Mouse (Mus musculus) heart, postnatal 36 days (tissue): ENCODE measurements around the gene Tecpr1. TPM values are rescaled to one million over a fixed set of nuclear protein-coding genes. Genes with fewer than 3 reads are reported as not detected.

ENCODE experiments used
- DNase-seq, 2 experiments: peaks; one replicate each; pipeline ENCODE4 v3.0.0; 2021 to 2022
- intact Hi-C: fragments of 180-260 bp; cut with DNase I; formaldehyde crosslinking; loops from one replicate; pipeline ENCODE4 v1.15.1; 2025
- total RNA-seq, 2 experiments: library from RNA; stranded (reverse); gene quantifications; 2 replicates each; pipeline ENCODE4 v1.2.3; 2021

Gene Tecpr1
- total RNA-seq, 2 experiments from 2014 or later = 27.0 to 31.8 TPM

GRCm38 (mm10) chr5:144254122-144254810 is 30.9 kb upstream of the Tecpr1 start:
- peak; percentile 68 to 72 for DNase-seq
- intact Hi-C loops = loop anchor here (10.0 kb wide), 1 partner anchor 1971 kb away; the partner anchor contains the start of gene Rnf6

DNA sequence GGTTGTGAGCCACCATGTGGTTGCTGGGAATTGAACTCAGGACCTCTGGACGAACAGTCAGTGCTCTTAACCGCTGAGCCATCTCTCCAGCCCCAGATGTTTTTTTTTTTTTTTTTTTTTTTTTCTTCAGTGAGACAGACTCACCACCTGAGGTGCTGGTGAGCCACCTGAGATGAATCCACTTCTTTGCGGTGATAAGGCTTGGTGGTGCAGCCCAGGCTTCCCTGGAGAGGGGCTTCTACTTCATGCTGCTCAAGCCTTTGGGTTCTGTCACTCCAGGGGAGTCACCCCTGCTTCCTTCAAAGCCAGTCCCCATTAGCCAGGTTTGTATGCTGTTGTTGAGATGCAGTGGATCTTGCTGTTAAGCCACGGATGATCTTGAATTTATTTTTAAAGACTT is 29.8 kb upstream of the Tecpr1 start:
- DNase-seq = no peak
- intact Hi-C loops = loop anchor here (2.0 to 10.0 kb wide), 2 partner anchors 30 to 1972 kb away; partner anchors contain the start of genes Rnf6 and Tecpr1

DNA sequence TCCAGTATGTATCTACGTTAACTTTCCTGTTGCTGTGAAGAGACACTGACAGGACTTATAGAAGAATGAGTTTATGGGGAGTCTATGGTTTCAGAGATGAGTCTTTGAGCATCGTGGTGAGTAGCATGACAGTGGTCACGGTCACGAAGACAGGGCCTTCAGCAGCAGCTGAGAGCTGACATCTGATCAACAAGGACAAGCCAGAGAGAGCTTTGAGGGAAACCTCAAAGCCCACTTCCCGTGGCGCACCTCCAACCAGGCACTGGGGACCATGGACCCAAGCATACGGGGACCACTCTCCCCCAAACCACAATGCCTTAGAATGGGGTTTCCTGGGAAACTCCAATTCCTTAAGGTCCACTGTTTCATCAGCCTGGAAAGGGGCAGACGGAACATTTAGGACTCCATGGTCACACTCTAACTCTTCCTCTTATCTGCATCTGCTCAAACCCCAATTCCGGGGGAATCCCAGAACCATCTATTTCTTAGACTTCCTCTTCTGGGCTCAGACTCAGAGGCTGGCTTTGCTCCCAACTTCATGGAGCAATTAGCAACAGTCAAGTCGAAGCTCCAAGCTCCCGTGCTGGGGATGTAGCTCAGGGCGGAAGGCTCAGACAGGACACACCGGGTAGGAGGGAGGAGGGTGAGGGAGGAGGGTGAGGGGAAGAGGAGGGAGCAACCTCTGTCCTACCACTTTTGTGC is 28.6 kb upstream of the Tecpr1 start:
- intact Hi-C loops = loop anchor here (2.0 to 10.0 kb wide), 2 partner anchors 29 to 1973 kb away; partner anchors contain the start of genes Rnf6 and Tecpr1
- peak in 1 of 2 experiments; percentile 23 for DNase-seq

DNA sequence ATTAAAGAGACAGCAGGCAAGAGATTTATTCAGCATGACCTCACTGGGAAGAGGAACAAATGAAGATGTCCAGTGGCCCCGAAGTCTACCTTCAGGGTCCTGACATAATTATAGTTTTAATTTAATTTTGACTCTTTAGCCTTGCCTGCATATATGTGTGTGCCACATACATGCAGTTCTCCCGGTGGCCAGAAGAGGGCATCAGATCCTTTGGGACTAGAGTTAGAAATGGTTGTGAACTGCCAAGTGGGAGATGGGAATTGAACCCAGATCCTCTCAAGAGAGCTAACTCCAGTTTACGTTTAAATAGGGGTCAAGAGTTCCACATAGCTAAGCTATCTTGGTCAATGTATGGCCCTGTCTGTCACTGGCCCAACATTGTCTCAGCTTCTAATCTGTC is 26.5 kb upstream of the Tecpr1 start:
- no peak for DNase-seq
- intact Hi-C loops = loop anchor here (10.0 kb wide), 1 partner anchor 1975 kb away; the partner anchor contains the start of gene Rnf6

GRCm38 (mm10) chr5:144247906-144248585 is 24.6 kb upstream of the Tecpr1 start:
- intact Hi-C loops = no loop called here
- peak; percentile 39 to 41 for DNase-seq

- intact Hi-C loops = no loop called here
- no peak for DNase-seq
Measured at GRCm38 (mm10) chr5:144247307-144247706, 23.9 kb upstream of the Tecpr1 start.

GRCm38 (mm10) chr5:144246669-144247068 is 23.3 kb upstream of the Tecpr1 start:
- DNase-seq = no peak
- intact Hi-C loops = no loop called here

DNA sequence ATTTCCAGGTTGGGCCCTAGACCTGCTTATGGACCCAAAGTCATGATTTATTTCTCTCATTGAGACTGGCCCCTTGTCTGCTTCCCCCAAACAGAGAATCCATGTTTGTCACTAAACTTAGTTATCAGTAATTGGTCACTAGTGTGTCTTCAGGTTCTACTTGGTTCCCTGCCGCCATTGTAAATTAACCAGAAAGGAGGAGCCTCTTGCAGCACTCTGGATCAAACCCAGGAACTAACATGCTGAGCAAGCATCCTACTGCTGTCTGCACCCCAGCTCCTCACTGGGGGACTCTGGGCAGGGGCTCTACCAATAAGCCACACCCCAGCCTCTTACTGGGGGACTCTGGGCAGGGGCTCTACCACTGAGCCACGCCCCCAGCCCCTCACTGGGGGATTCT is 22.2 kb upstream of the Tecpr1 start:
- intact Hi-C loops = no loop called here

DNA sequence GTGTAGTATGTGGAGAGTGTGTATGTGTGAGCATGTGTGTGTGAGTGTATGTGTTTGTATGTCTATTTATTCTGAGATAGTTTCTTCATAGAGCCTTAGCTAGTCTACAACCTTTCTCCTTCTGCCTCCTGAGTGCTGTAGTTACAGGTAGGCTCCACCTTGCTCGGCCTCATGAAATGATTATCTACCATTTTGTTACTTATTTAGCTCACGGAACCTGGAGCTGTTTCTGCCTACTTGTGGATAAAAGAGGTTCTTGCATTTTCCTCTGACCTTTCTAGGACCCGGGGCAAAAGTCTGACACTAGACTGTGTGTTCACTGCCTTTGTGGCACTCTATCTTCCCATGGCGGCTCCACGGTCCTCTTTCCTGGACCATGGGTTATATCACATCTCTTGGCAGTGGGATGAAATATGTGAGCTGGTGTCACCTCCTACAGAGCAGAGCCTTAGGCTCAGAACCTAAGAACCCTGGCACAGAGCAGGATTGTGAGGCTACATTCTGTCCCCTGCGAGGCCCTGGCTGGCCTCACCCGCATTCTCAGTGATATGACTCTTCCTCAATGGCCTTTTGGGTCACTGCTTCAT is 20.6 kb upstream of the Tecpr1 start, which contains the start of gene Bri3:
Bri3 (plus strand) TSS at position 537 of the 587 bp plus-strand sequence.
- no peak for DNase-seq

More for the DNA sequence above, 22.2 kb upstream of the Tecpr1 start:
- DNase-seq = no peak

GRCm38 (mm10) chr5:144238969-144239368 is 15.6 kb upstream of the Tecpr1 start:
- intact Hi-C loops = no loop called here
- DNase-seq = no peak

More for the DNA sequence above, 20.6 kb upstream of the Tecpr1 start, which contains the start of gene Bri3:
- intact Hi-C loops = no loop called here

- no peak for DNase-seq
- intact Hi-C loops = no loop called here
Measured at GRCm38 (mm10) chr5:144234714-144235113, 11.3 kb upstream of the Tecpr1 start.

DNA sequence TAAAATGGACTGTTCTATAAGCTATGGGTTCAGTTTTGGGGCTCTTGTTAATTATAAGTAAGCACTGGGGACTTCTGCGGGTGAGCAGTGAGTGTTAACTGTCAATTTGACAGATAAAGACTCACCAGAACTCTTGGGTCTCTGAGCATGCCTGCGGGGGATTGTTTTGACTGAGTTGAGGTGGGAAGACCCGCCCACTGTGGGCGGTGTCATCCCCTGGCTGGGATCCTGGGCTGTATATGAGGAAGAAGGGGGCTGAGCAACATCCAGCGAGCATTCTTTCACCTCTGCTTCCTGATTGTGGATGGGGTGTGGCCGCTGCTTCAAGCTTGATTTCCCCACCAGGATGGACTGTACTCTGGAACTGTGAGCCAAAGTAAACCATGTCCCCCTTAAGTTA is 10.8 kb upstream of the Tecpr1 start:
- no peak for DNase-seq
- intact Hi-C loops = no loop called here

DNA sequence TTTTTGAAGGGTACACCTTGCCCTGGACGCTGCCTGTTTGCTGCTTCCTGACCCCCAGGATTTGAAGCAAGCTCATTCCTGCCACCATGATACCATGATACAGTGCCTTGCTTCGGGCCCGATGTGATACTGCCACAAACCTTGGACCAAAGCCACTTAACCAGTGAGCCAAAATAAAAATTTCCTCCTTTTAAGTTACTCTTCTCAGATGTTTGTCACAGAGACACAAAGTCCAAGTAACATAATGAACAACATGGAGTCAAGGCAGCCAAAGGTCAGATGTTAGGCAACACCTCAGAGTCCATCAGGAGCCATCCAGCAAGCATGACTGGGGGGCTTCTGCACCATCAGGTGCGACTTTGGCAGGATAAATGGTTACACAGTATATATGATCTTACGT is 9.1 kb upstream of the Tecpr1 start:
- DNase-seq = no peak
- intact Hi-C loops = no loop called here

DNA sequence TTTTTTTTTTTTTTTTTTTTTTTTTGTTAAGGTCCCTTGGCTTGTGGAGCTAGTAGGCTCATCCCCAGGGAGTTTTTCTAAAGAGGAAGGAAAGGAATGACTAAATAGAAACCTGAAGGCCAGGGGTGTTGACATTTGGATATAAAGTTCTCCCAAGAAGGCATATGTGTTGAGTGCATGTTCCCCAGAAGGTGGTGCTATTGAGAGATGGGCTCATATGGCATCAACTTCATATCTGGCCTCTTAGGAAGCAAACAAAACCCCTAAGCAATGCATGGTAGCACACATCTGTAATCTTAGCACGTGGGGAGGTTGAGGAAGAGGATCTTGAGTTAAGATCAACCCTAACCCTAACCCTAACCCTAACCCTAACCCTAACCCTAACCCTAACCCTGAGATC is 8.0 kb upstream of the Tecpr1 start:
- intact Hi-C loops = no loop called here
- no peak for DNase-seq

DNA sequence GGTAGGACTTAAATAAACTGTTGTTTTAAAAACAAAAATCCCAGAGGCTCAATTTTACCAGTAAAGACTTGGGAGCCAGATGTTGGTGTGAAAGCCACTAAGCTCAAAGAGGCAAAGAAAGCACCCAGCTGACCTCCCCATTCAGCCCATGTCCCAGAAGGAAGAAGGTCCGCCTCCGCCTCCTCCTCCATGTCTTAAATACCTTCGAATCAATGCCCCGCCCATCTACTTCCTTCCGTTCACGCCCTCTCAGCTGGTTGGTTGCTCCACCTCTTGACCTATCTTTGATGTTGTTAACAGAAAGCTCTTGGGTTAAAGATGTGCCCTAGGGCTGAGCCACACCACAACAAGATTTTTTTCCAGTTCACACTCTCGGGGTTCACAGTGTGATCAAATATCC is 6.8 kb upstream of the Tecpr1 start:
- intact Hi-C loops = no loop called here
- no peak for DNase-seq

DNA sequence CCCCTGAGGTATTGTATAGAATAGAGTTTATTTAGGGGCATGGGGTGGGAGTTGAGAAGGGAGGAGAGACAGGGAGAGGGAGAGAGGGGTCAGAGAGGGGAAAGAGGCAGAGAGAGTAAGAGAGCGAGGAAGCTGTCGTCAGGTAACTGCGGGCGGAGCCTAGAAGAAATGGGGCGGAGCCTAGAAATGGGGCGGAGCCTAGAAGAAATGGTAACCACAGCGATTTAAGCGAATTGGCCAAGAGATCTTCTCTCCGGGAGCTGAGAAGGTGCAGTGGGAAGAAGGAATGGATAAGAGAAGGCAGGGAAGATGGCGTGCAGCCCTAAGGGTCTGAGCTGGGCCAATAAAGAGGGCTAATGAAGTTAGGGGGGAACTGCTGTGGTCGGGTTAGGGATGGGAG is 2.8 kb upstream of the Tecpr1 start:
- DNase-seq = no peak
- intact Hi-C loops = no loop called here

GRCm38 (mm10) chr5:144223899-144224816 is 743 bp upstream of the Tecpr1 start:
- no peak for DNase-seq
- intact Hi-C loops = loop anchor here (2.0 kb wide), 1 partner anchor 29 kb away; no protein-coding TSS in a partner anchor

- peak; percentile 64 to 66 for DNase-seq
- intact Hi-C loops = loop anchor here (2.0 kb wide), 1 partner anchor 30 kb away; no protein-coding TSS in a partner anchor
Measured at GRCm38 (mm10) chr5:144222811-144223502, 458 bp downstream of the Tecpr1 start.

DNA sequence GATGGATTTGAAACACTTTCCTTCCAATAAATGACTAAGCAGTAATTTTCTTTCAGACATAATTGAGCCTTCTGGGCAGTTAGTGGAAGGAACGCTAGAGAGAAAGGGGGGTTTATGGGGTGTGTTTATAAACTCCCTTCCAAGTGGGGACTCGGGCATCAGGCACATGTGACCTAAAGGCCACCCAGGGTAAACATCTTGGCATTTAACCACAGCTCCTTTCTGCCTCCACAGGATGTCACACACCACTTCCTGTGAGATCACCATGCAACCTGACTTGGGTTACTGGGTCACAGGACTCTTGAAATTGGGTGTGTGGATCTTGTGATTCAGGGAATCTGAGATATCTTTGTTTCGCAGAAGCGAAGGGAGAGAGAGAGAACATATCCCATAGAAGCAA is 2.1 kb downstream of the Tecpr1 start:
- intact Hi-C loops = no loop called here
- no peak for DNase-seq
